Mouse (Mus musculus) E14TG2a.4 (cell line): Measurements from ENCODE around the gene B4galt3.

ENCODE experiments used
- CTCF ChIP-seq: conservative IDR thresholded peaks from 2 replicates; pipeline ENCODE4 v1.5.1; 2014; ENCODE audit warnings: low read length
- POU5F1 ChIP-seq: IDR thresholded peaks from 2 replicates; pipeline ENCODE4 v1.6.1; 2014; ENCODE audit warnings: low read length, borderline replicate concordance

- TF ChIP-seq CTCF = no peak
- no peak for TF ChIP-seq POU5F1
Observed at GRCm38 (mm10) chr1:171277736-171278135, 7.6 kb downstream of the B4galt3 start.
